Mouse (Mus musculus) midbrain, embryonic 15.5 days (tissue): Measurements from ENCODE around the gene Pilra. TPM values are rescaled to one million over a fixed set of nuclear protein-coding genes. Genes with fewer than 3 reads are reported as not detected.
A peak's percentile ranks its signal among the peaks of the same experiment; 100 is the strongest.

Experiments
- ATAC-seq: fragments of 200-750 bp; cut with Nextera tagmentation; replicated peaks from 2 replicates; pipeline ENCODE4 v1.8.0; 2017; ENCODE audit warnings: moderate TSS enrichment
- H3K27ac ChIP-seq: fragments of 300-500 bp; sonication (generic); 2 replicates; pipeline ENCODE4 v1.5.1; 2015; ENCODE audit warnings: mild to moderate bottlenecking, inconsistent platforms
- H3K27me3 ChIP-seq: fragments of 300-500 bp; sonication (generic); replicated peaks from 2 replicates; pipeline ENCODE4 v1.6.1; 2015; ENCODE audit warnings: inconsistent platforms
- H3K36me3 ChIP-seq: fragments of 300-500 bp; sonication (generic); replicated peaks from 2 replicates; pipeline ENCODE4 v1.6.1; 2015; ENCODE audit warnings: inconsistent platforms
- H3K4me1 ChIP-seq: fragments of 300-500 bp; sonication (generic); 2 replicates; pipeline ENCODE4 v1.6.1; 2015; ENCODE audit warnings: inconsistent platforms
- H3K4me2 ChIP-seq: fragments of 300-500 bp; sonication (generic); 2 replicates; pipeline ENCODE4 v1.6.1; 2015; ENCODE audit warnings: inconsistent platforms, mild to moderate bottlenecking, moderate library complexity
- H3K4me3 ChIP-seq: fragments of 300-500 bp; sonication (generic); 2 replicates; pipeline ENCODE4 v1.5.1; 2015; ENCODE audit warnings: mild to moderate bottlenecking, inconsistent platforms
- H3K9ac ChIP-seq: fragments of 300-500 bp; sonication (generic); 2 replicates; pipeline ENCODE4 v1.6.1; 2015; ENCODE audit warnings: mild to moderate bottlenecking, inconsistent platforms
- H3K9me3 ChIP-seq: fragments of 300-500 bp; sonication (generic); 2 replicates; pipeline ENCODE4 v1.6.1; 2016; ENCODE audit warnings: inconsistent platforms
- WGBS: fragments of 180-500 bp; shearing (Covaris S2); methylation state at CpG from one replicate; pipeline ENCODE4 v1.1.7; 2015; ENCODE audit warnings: mixed read lengths; 5-methylcytosine and 5-hydroxymethylcytosine counted together
- polyA plus RNA-seq: library from polyadenylated mRNA; unstranded; fragments of >200 nt; fragmentation: Nextera tagmentation; extraction: Ambion mirVana; gene quantifications from 2 replicates; pipeline ENCODE4 v1.2.1, GENCODE M21; 2015

Gene Pilra
- polyA plus RNA-seq, 1 experiment from 2014 or later = not detected

GRCm38 (mm10) chr5:137784546-137784945 lies 51.5 kb downstream of the Pilra start:
- no peaks in the 10 kb centered on the region for H3K27me3 ChIP-seq
- H3K27ac ChIP-seq = no peak overlapping the region
- no peak for ATAC-seq
- WGBS = 83% methylated on average over 14 of the region's 14 CpGs
- H3K9ac ChIP-seq = peak overlapping the region; percentile 88; the same call in 1 of the 2 replicates
- H3K4me2 ChIP-seq = peak overlapping the region; percentile 91
- H3K36me3 ChIP-seq = peaks cover 12% of the 10 kb centered on the region; the same call in 1 of the 2 replicates
- no peaks in the 10 kb centered on the region for H3K9me3 ChIP-seq
- H3K4me1 ChIP-seq = peaks cover 59% of the 10 kb centered on the region
- H3K4me3 ChIP-seq = peak overlapping the region; percentile 72

GRCm38 (mm10) chr5:137783901-137784540 lies 52.1 kb downstream of the Pilra start:
- Histone ChIP-seq H3K27me3 (no peaks in the 10 kb centered on the region), H3K9me3 (no peaks in the 10 kb centered on the region), H3K9ac (0 out of 2 replicates have a peak overlapping the region, but pooled peaks have one; percentile 88), H3K4me3 (peak overlapping the region; percentile 72), H3K36me3 (peaks cover 12% of the 10 kb centered on the region; the same call in 1 of the 2 replicates), H3K4me2 (peak overlapping the region; percentile 91), H3K27ac (no peak overlapping the region), H3K4me1 (peaks cover 61% of the 10 kb centered on the region)
- WGBS = 65% methylated on average over 9 of the region's 9 CpGs
- no peak for ATAC-seq

GRCm38 (mm10) chr5:137782776-137783522 lies 53.1 kb downstream of the Pilra start:
- H3K27me3 ChIP-seq = no peaks in the 10 kb centered on the region
- peak overlapping the region; percentile 72 for H3K4me3 ChIP-seq
- no peak for ATAC-seq
- 0 out of 2 replicates have a peak overlapping the region, but pooled peaks have one; percentile 88 for H3K9ac ChIP-seq
- H3K4me1 ChIP-seq = peaks cover 60% of the 10 kb centered on the region
- H3K36me3 ChIP-seq = peaks cover 12% of the 10 kb centered on the region; the same call in 1 of the 2 replicates
- WGBS = 84% methylated on average over 13 of the region's 13 CpGs
- no peaks in the 10 kb centered on the region for H3K9me3 ChIP-seq
- no peak overlapping the region for H3K27ac ChIP-seq
- peak overlapping the region; percentile 91 for H3K4me2 ChIP-seq

GRCm38 (mm10) chr5:137781661-137782060 lies 54.4 kb downstream of the Pilra start:
- H3K9ac ChIP-seq = no peak overlapping the region
- peaks cover 57% of the 10 kb centered on the region for H3K4me1 ChIP-seq
- H3K9me3 ChIP-seq = no peaks in the 10 kb centered on the region
- no peak overlapping the region for H3K27ac ChIP-seq
- no peaks in the 10 kb centered on the region for H3K27me3 ChIP-seq
- no peak for ATAC-seq
- WGBS = 94% methylated on average over 7 of the region's 7 CpGs
- H3K36me3 ChIP-seq = peaks cover 12% of the 10 kb centered on the region; the same call in 1 of the 2 replicates
- H3K4me3 ChIP-seq = no peak overlapping the region
- no peak overlapping the region for H3K4me2 ChIP-seq

GRCm38 (mm10) chr5:137779053-137779933 lies 56.8 kb downstream of the Pilra start:
- peaks cover 46% of the 10 kb centered on the region for H3K4me1 ChIP-seq
- H3K4me2 ChIP-seq = peak overlapping the region; percentile 94
- H3K27me3 ChIP-seq = no peaks in the 10 kb centered on the region
- H3K4me3 ChIP-seq = peak overlapping the region; percentile 92
- H3K9ac ChIP-seq = peak overlapping the region; percentile 87
- H3K27ac ChIP-seq = peak overlapping the region; percentile 88
- H3K36me3 ChIP-seq = peaks cover 12% of the 10 kb centered on the region; the same call in 1 of the 2 replicates
- ATAC-seq = peak; percentile 25
- no peaks in the 10 kb centered on the region for H3K9me3 ChIP-seq
- under 1% methylated on average over 61 of the region's 83 CpGs for WGBS

GRCm38 (mm10) chr5:137778635-137779034 lies 57.4 kb downstream of the Pilra start, which contains the start of gene Ppp1r35:
Gene Ppp1r35 (plus strand): TSS chr5:137778849.
- Histone ChIP-seq H3K27ac (peak within 1 kb of the TSS; percentile 88), H3K4me3 (peak within 1 kb of the TSS; percentile 92), H3K4me2 (peak within 1 kb of the TSS; percentile 94), H3K4me1 (peaks cover 40% of the 10 kb centered on the region), H3K9me3 (no peaks in the 10 kb centered on the region), H3K36me3 (peaks cover 12% of the 10 kb centered on the region; the same call in 1 of the 2 replicates), H3K9ac (peak within 1 kb of the TSS; percentile 87), H3K27me3 (no peaks in the 10 kb centered on the region)
- peak; percentile 95 for ATAC-seq
- WGBS = 0% methylated on average over 31 of the region's 31 CpGs

GRCm38 (mm10) chr5:137777267-137777845 lies 58.7 kb downstream of the Pilra start:
- H3K27me3 ChIP-seq = no peaks in the 10 kb centered on the region
- H3K4me2 ChIP-seq = no peak overlapping the region
- no peaks in the 10 kb centered on the region for H3K9me3 ChIP-seq
- H3K9ac ChIP-seq = no peak overlapping the region
- WGBS = 88% methylated on average over 7 of the region's 7 CpGs
- H3K4me1 ChIP-seq = peaks cover 27% of the 10 kb centered on the region
- H3K4me3 ChIP-seq = no peak overlapping the region
- peak overlapping the region; percentile 88 for H3K27ac ChIP-seq
- H3K36me3 ChIP-seq = peaks cover 7% of the 10 kb centered on the region; the same call in 1 of the 2 replicates
- no peak for ATAC-seq

GRCm38 (mm10) chr5:137776408-137776918 lies 59.6 kb downstream of the Pilra start:
- no peaks in the 10 kb centered on the region for H3K9me3 ChIP-seq
- no peak for ATAC-seq
- H3K27ac ChIP-seq = no peak overlapping the region
- H3K36me3 ChIP-seq = peaks cover 5% of the 10 kb centered on the region; the same call in 1 of the 2 replicates
- peaks cover 19% of the 10 kb centered on the region for H3K4me1 ChIP-seq
- WGBS = 43% methylated on average over 5 of the region's 5 CpGs
- H3K4me3 ChIP-seq = no peak overlapping the region
- no peak overlapping the region for H3K4me2 ChIP-seq
- H3K27me3 ChIP-seq = no peaks in the 10 kb centered on the region
- no peak overlapping the region for H3K9ac ChIP-seq

GRCm38 (mm10) chr5:137775587-137776290 lies 60.3 kb downstream of the Pilra start:
- 92% methylated on average over 2 of the region's 2 CpGs for WGBS
- Histone ChIP-seq H3K4me2 (no peak overlapping the region), H3K27me3 (no peaks in the 10 kb centered on the region), H3K4me1 (peaks cover 17% of the 10 kb centered on the region), H3K9me3 (no peaks in the 10 kb centered on the region), H3K36me3 (peaks cover 3% of the 10 kb centered on the region; the same call in 1 of the 2 replicates), H3K27ac (no peak overlapping the region), H3K4me3 (no peak overlapping the region), H3K9ac (no peak overlapping the region)
- no peak for ATAC-seq

- Histone ChIP-seq H3K27me3 (no peaks in the 10 kb centered on the region), H3K4me1 (peaks cover 8% of the 10 kb centered on the region), H3K27ac (no peak overlapping the region), H3K9me3 (no peaks in the 10 kb centered on the region), H3K36me3 (no peaks in the 10 kb centered on the region), H3K4me2 (no peak overlapping the region), H3K9ac (no peak overlapping the region), H3K4me3 (no peak overlapping the region)
- no peak for ATAC-seq
These were observed 63.3 kb downstream of the Pilra start for GRCm38 (mm10) chr5:137772755-137773154.
